13 mouse cellular contexts compared by ENCODE assay signal in the genomic region with DNA sequence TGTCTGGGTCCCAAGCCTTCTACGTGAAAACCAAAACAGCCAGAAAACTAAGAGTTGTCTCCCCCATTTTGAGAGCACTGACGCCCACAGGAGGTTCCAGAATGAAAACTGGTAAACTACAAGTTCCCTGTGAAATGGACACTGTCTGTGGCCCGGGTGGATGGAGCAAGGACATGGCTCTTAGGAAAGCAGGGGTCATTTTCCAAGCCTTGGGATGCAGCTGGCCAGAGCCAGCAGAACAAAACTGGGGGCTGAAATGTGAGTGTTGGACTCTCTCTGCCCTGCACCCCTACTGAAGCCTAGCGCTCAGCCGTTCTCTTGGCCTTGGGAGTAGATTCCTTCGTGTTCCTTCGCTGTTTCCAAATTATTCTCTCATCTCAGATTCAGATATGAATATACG.
DNase-seq lines count a peak whose midpoint lies in the region; ATAC-seq and TF ChIP-seq lines count a peak whose summit lies in the region.
"Had no signal": no experiment of that assay in that cellular context is flagged by ENCODE, and none has a peak within 500 bp of the region (broad histone marks: within the 10 kb centered on the region; RNA-seq: fewer than 3 reads in every experiment).

No protein-coding gene starts in this region.

- H3K9ac ChIP-seq in kidney, embryonic 14.5 days (ENCODE audit: low read depth, low read length), result no peak overlapping the region
- no peak overlapping the region for H3K9ac ChIP-seq in stomach, postnatal 0 days (ENCODE audit: low read length)

- peak; percentile 51 for DNase-seq in gastrocnemius, adult 2 months
- DNase-seq in gastrocnemius, postnatal 36 days, result no peak
- DNase-seq in kidney, adult 11 months, result no peak
- DNase-seq in limb, embryonic 10.5 days (ENCODE audit: low spot score), result no peak
- DNase-seq in stomach, postnatal 0 days (ENCODE audit: low spot score), result no peak
- DNase-seq in yolk sac, embryonic 10.5 days (ENCODE audit: low spot score), result no peak
- DNase-seq in ovary, postnatal 14 days (ENCODE audit: low spot score), result no peak
- DNase-seq: layer of hippocampus, postnatal 36 days; right cerebral cortex, postnatal 4 days had no signal

- H3K4me2 ChIP-seq in kidney, embryonic 14.5 days (replicated peaks; ENCODE audit: low read depth, low read length), result no peak overlapping the region
- no peak overlapping the region for H3K4me2 ChIP-seq in stomach, postnatal 0 days (replicated peaks; ENCODE audit: low read depth)

- 84% methylated on average over 8 of the region's 8 CpGs for WGBS in kidney, embryonic 14.5 days
- WGBS in limb, embryonic 10.5 days, result 89% methylated on average over 8 of the region's 8 CpGs
- 60% methylated on average over 8 of the region's 8 CpGs for WGBS in stomach, postnatal 0 days

- peak overlapping the region; percentile 85 for H3K27ac ChIP-seq in gastrocnemius, adult 2 months
- H3K27ac ChIP-seq in kidney, embryonic 14.5 days (ENCODE audit: low read depth, low read length), result peak overlapping the region; percentile 14; the same call in 1 of the 2 replicates
- peak overlapping the region; percentile 73 for H3K27ac ChIP-seq in limb, embryonic 10.5 days
- peak overlapping the region; percentile 76 for H3K27ac ChIP-seq in stomach, postnatal 0 days (replicated peaks)

- no peaks in the 10 kb centered on the region for H3K9me3 ChIP-seq in kidney, embryonic 14.5 days (ENCODE audit: control insufficient read depth, low read length)
- H3K9me3 ChIP-seq in limb, embryonic 10.5 days (replicated peaks), result no peaks in the 10 kb centered on the region
- H3K9me3 ChIP-seq in stomach, postnatal 0 days (ENCODE audit: control insufficient read depth, low read length), result no peaks in the 10 kb centered on the region
- H3K9me3 ChIP-seq: midbrain, embryonic 10.5 days had no signal

- no peak for TF ChIP-seq EP300 in stomach, postnatal 0 days (optimal IDR thresholded peaks at IDR 0.05)

- ATAC-seq in kidney, embryonic 14.5 days (ENCODE audit: low FRiP score, low TSS enrichment), result no peak
- peak; percentile 40; the same call in 1 of the 2 replicates for ATAC-seq in stomach, postnatal 0 days (ENCODE audit: low FRiP score, low TSS enrichment)
- ATAC-seq: hindbrain, embryonic 16.5 days; lung, postnatal 0 days had no signal

- H3K27me3 ChIP-seq in kidney, embryonic 14.5 days (ENCODE audit: control insufficient read depth, insufficient read depth, low read length), result no peaks in the 10 kb centered on the region
- H3K27me3 ChIP-seq in limb, embryonic 10.5 days (ENCODE audit: low read depth, poor library complexity, severe bottlenecking), result no peaks in the 10 kb centered on the region
- no peaks in the 10 kb centered on the region for H3K27me3 ChIP-seq in stomach, postnatal 0 days (ENCODE audit: control insufficient read depth, insufficient read depth, low read length)

- TF ChIP-seq CTCF in gastrocnemius, adult 2 months (IDR thresholded peaks at IDR 0.05), result no peak
- TF ChIP-seq CTCF in stomach, postnatal 0 days (IDR thresholded peaks at IDR 0.05; ENCODE audit: low read depth), result no peak

- intact Hi-C loops in gastrocnemius, adult 2 months (cut with DNase I), result no loop called here
- intact Hi-C loops in gastrocnemius, postnatal 36 days (cut with DNase I), result no loop called here

- H3K4me1 ChIP-seq in kidney, embryonic 14.5 days (ENCODE audit: control insufficient read depth, insufficient read depth, low read length), result no peaks in the 10 kb centered on the region
- H3K4me1 ChIP-seq in limb, embryonic 10.5 days, result peaks cover 21% of the 10 kb centered on the region
- no peaks in the 10 kb centered on the region for H3K4me1 ChIP-seq in stomach, postnatal 0 days (replicated peaks; ENCODE audit: control insufficient read depth, insufficient read depth)

- H3K36me3 ChIP-seq in kidney, embryonic 14.5 days (ENCODE audit: control insufficient read depth, insufficient read depth, low read length), result no peaks in the 10 kb centered on the region
- H3K36me3 ChIP-seq in limb, embryonic 10.5 days, result no peaks in the 10 kb centered on the region
- no peaks in the 10 kb centered on the region for H3K36me3 ChIP-seq in stomach, postnatal 0 days (ENCODE audit: control insufficient read depth, insufficient read depth, low read length)
- H3K36me3 ChIP-seq: midbrain, embryonic 10.5 days had no signal

- peak overlapping the region; percentile 39 for H3K4me3 ChIP-seq in gastrocnemius, adult 2 months
- H3K4me3 ChIP-seq in kidney, embryonic 14.5 days (ENCODE audit: low read length), result no peak overlapping the region
- no peak overlapping the region for H3K4me3 ChIP-seq in limb, embryonic 10.5 days
- no peak overlapping the region for H3K4me3 ChIP-seq in stomach, postnatal 0 days (ENCODE audit: low read depth, low read length)
- H3K4me3 ChIP-seq: midbrain, embryonic 10.5 days had no signal

Comparison
In these comparisons a context has a peak if more than half of its experiments do, and no peak if none do; other contexts are left out.
1. H3K27ac ChIP-seq: peak in every context shown above with its lines; median percentile 85 in gastrocnemius, adult 2 months; 76 in stomach, postnatal 0 days; 73 in limb, embryonic 10.5 days; 14 in kidney, embryonic 14.5 days.